Mouse (Mus musculus) kidney, postnatal 0 days (tissue): ENCODE measurements around the gene Fndc9. TPM values are rescaled to one million over a fixed set of nuclear protein-coding genes. Genes with fewer than 3 reads are reported as not detected.

ENCODE experiments used
- ATAC-seq: fragments of 200-750 bp; cut with Nextera tagmentation; replicated peaks from 2 replicates; pipeline ENCODE4 v1.8.0; 2017; ENCODE audit warnings: low read depth, moderate number of reproducible peaks, moderate TSS enrichment, moderate library complexity; ENCODE audit not compliant: low FRiP score
- DNase-seq: peaks from one replicate; pipeline ENCODE4 v3.0.0-alpha.2; 2016; ENCODE audit warnings: low spot score
- H3K27ac ChIP-seq: fragments of 300-500 bp; sonication (generic); 2 replicates; pipeline ENCODE4 v1.5.1; 2014; ENCODE audit warnings: mild to moderate bottlenecking
- H3K27me3 ChIP-seq: fragments of 300-500 bp; sonication (generic); 2 replicates; pipeline ENCODE4 v1.6.1; 2014; ENCODE audit warnings: low read length, mixed read lengths; ENCODE audit not compliant: insufficient read depth
- H3K36me3 ChIP-seq: fragments of 300-500 bp; sonication (generic); 2 replicates; pipeline ENCODE4 v1.6.1; 2014; ENCODE audit warnings: low read length, mixed read lengths; ENCODE audit not compliant: insufficient read depth
- H3K4me1 ChIP-seq: fragments of 300-500 bp; sonication (generic); replicated peaks from 2 replicates; pipeline ENCODE4 v1.6.1; 2014; ENCODE audit warnings: antibody characterized with exemption, low read length, mixed read lengths; ENCODE audit not compliant: insufficient read depth
- H3K4me2 ChIP-seq: fragments of 300-500 bp; sonication (generic); 2 replicates; pipeline ENCODE4 v1.6.1; 2014; ENCODE audit warnings: mild to moderate bottlenecking, low read length, moderate library complexity, mixed read lengths
- H3K4me3 ChIP-seq: fragments of 300-500 bp; sonication (generic); replicated peaks from 2 replicates; pipeline ENCODE4 v1.5.1; 2014; ENCODE audit warnings: low read depth, low read length
- H3K9ac ChIP-seq: fragments of 300-500 bp; sonication (generic); 2 replicates; pipeline ENCODE4 v1.6.1; 2014; ENCODE audit warnings: low read depth, low read length
- H3K9me3 ChIP-seq: fragments of 300-500 bp; sonication (generic); replicated peaks from 2 replicates; pipeline ENCODE4 v1.6.1; 2016; ENCODE audit warnings: low read length, inconsistent platforms, mixed read lengths
- CTCF ChIP-seq: IDR thresholded peaks from 2 replicates; pipeline ENCODE4 v1.5.1; 2016; ENCODE audit warnings: antibody characterized with exemption, low read depth, mild to moderate bottlenecking, moderate library complexity
- WGBS: fragments of 180-500 bp; shearing (Covaris S2); extraction: QIAGEN DNeasy Blood & Tissue Kit; methylation state at CpG from one replicate; pipeline ENCODE4 v1.1.7; 2014; 5-methylcytosine and 5-hydroxymethylcytosine counted together
- polyA plus RNA-seq: library from polyadenylated mRNA; unstranded; fragments of >200 nt; fragmentation: Nextera tagmentation; extraction: Ambion mirVana; gene quantifications from 2 replicates; pipeline ENCODE4 v1.2.1, GENCODE M21; 2015

The Fndc9 gene
- polyA plus RNA-seq, 1 experiment from 2014 or later = 0.11 TPM

- H3K4me3 ChIP-seq = no peak overlapping the region
- no peaks in the 10 kb centered on the region for H3K27me3 ChIP-seq
- DNase-seq (no peak), ATAC-seq (no peak)
- H3K36me3 ChIP-seq = no peaks in the 10 kb centered on the region
- H3K27ac ChIP-seq = no peak overlapping the region
- TF ChIP-seq CTCF = no peak
- WGBS = 70% methylated on average over 5 of the region's 5 CpGs
- H3K9ac ChIP-seq = no peak overlapping the region
- no peaks in the 10 kb centered on the region for H3K9me3 ChIP-seq
- no peak overlapping the region for H3K4me2 ChIP-seq
- no peaks in the 10 kb centered on the region for H3K4me1 ChIP-seq
Measured at GRCm38 (mm10) chr11:46225345-46225744, 10.0 kb upstream of the Fndc9 start.

- no peak overlapping the region for H3K27ac ChIP-seq
- DNase-seq (no peak), ATAC-seq (no peak)
- TF ChIP-seq CTCF = no peak
- no peak overlapping the region for H3K4me3 ChIP-seq
- no peaks in the 10 kb centered on the region for H3K36me3 ChIP-seq
- no peaks in the 10 kb centered on the region for H3K4me1 ChIP-seq
- H3K9me3 ChIP-seq = no peaks in the 10 kb centered on the region
- no peak overlapping the region for H3K9ac ChIP-seq
- 74% methylated on average over 6 of the region's 6 CpGs for WGBS
- no peak overlapping the region for H3K4me2 ChIP-seq
- no peaks in the 10 kb centered on the region for H3K27me3 ChIP-seq
Measured at GRCm38 (mm10) chr11:46230184-46230583, 5.1 kb upstream of the Fndc9 start.

- 90% methylated on average over 4 of the region's 4 CpGs for WGBS
- Histone ChIP-seq H3K36me3 (no peaks in the 10 kb centered on the region), H3K4me2 (no peak overlapping the region), H3K27me3 (no peaks in the 10 kb centered on the region), H3K9ac (no peak overlapping the region), H3K9me3 (no peaks in the 10 kb centered on the region), H3K4me1 (no peaks in the 10 kb centered on the region), H3K27ac (no peak overlapping the region), H3K4me3 (no peak overlapping the region)
- TF ChIP-seq CTCF = no peak
- DNase-seq = no peak
- no peak for ATAC-seq
Measured at GRCm38 (mm10) chr11:46232803-46233202, 2.5 kb upstream of the Fndc9 start.

GRCm38 (mm10) chr11:46233966-46234365 lies 1.4 kb upstream of the Fndc9 start:
- 56% methylated on average over 4 of the region's 4 CpGs for WGBS
- TF ChIP-seq CTCF = no peak

GRCm38 (mm10) chr11:46236976-46237375 lies 1.6 kb downstream of the Fndc9 start:
- Histone ChIP-seq H3K36me3 (no peaks in the 10 kb centered on the region), H3K27ac (no peak overlapping the region), H3K4me3 (no peak overlapping the region), H3K4me2 (no peak overlapping the region), H3K4me1 (no peaks in the 10 kb centered on the region), H3K9ac (no peak overlapping the region), H3K27me3 (no peaks in the 10 kb centered on the region), H3K9me3 (no peaks in the 10 kb centered on the region)
- DNase-seq = peak; percentile 34
- 46% methylated on average over 4 of the region's 4 CpGs for WGBS
- peak; percentile 56 for TF ChIP-seq CTCF
- ATAC-seq = no peak

More at GRCm38 (mm10) chr11:46233966-46234365, 1.4 kb upstream of the Fndc9 start:
- ATAC-seq = no peak
- Histone ChIP-seq H3K4me3 (no peak overlapping the region), H3K27me3 (no peaks in the 10 kb centered on the region), H3K36me3 (no peaks in the 10 kb centered on the region), H3K9ac (no peak overlapping the region), H3K4me1 (no peaks in the 10 kb centered on the region), H3K4me2 (no peak overlapping the region), H3K9me3 (no peaks in the 10 kb centered on the region), H3K27ac (no peak overlapping the region)
- DNase-seq = no peak

- no peak for ATAC-seq
- no peak for TF ChIP-seq CTCF
- no peak for DNase-seq
- no peak overlapping the region for H3K4me2 ChIP-seq
- no peak overlapping the region for H3K4me3 ChIP-seq
- WGBS = 93% methylated on average over 7 of the region's 7 CpGs
- no peaks in the 10 kb centered on the region for H3K36me3 ChIP-seq
- H3K27me3 ChIP-seq = no peaks in the 10 kb centered on the region
- no peaks in the 10 kb centered on the region for H3K4me1 ChIP-seq
- no peak overlapping the region for H3K27ac ChIP-seq
- no peaks in the 10 kb centered on the region for H3K9me3 ChIP-seq
- no peak overlapping the region for H3K9ac ChIP-seq
Measured at GRCm38 (mm10) chr11:46241150-46241673, 5.9 kb downstream of the Fndc9 start.

GRCm38 (mm10) chr11:46241985-46242384 lies 6.7 kb downstream of the Fndc9 start:
- no peaks in the 10 kb centered on the region for H3K27me3 ChIP-seq
- WGBS = 89% methylated on average over 8 of the region's 8 CpGs
- H3K4me1 ChIP-seq = no peaks in the 10 kb centered on the region
- H3K4me2 ChIP-seq = no peak overlapping the region
- no peak overlapping the region for H3K9ac ChIP-seq
- ATAC-seq (no peak), DNase-seq (no peak)
- H3K4me3 ChIP-seq = no peak overlapping the region
- no peaks in the 10 kb centered on the region for H3K9me3 ChIP-seq
- no peaks in the 10 kb centered on the region for H3K36me3 ChIP-seq
- no peak overlapping the region for H3K27ac ChIP-seq
- no peak for TF ChIP-seq CTCF
